Mouse (Mus musculus) adrenal gland, postnatal 25 days (tissue): ENCODE data around the gene Lrp6. TPM values are rescaled to one million over a fixed set of nuclear protein-coding genes. Genes with fewer than 3 reads are reported as not detected.

Experiments
- DNase-seq: peaks from one replicate; pipeline ENCODE4 v3.0.0; 2021; ENCODE audit warnings: mixed read lengths
- long read RNA-seq: library from polyadenylated mRNA; stranded (forward); transcript quantifications from one replicate; pipeline ENCODE4 v2.0.0, GENCODE M21; 2021
- total RNA-seq: library from RNA; stranded (reverse); gene quantifications from 2 replicates; pipeline ENCODE4 v1.2.3, GENCODE M21; 2021

The Lrp6 gene
- total RNA-seq, result 94.4 and 112 TPM in 2 replicates
- long read RNA-seq, full-length matches to known transcripts, result 2 of 26 reads
- long read RNA-seq, partial matches to known transcripts, result 15 of 26 reads
- long read RNA-seq, other reads (novel, unspliced or antisense), result 9 of 26 reads

DNA sequence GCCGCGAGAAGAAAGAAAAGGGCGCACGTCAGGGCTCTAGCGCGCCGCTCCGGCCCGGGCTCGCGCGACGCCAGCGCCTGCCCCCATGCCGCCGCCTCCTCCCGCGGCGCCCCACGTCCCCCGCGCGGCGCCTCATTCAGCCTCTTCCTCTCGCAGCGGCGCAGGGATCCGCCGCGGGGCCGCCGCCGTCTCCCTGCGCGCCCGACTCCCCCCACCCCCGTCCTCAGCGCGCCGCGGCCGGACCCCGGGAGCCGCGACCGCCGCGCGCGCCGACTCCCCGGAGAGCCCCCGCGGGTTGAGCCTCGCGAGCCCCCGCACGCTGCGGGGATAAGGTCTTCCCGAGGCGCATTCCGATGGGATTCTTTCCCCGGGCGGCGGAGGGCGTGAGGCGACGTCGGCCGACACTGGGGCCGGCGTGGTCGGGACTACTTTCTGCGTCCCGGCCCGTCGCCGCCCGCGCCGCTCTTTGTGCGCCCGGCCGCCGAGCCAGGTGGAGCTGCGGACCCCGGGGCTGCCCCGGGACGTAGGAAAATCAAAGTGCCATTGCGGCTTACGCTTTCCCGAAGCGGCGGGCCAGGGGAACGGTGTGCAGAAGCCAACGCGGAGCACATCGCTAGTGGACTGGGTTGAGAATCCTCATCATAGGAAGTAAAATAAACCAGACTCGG is at the start of gene Lrp6:
Lrp6 (minus strand) TSS at position 148 of the 668 bp plus-strand sequence.
- peak; percentile 85 for DNase-seq

DNA sequence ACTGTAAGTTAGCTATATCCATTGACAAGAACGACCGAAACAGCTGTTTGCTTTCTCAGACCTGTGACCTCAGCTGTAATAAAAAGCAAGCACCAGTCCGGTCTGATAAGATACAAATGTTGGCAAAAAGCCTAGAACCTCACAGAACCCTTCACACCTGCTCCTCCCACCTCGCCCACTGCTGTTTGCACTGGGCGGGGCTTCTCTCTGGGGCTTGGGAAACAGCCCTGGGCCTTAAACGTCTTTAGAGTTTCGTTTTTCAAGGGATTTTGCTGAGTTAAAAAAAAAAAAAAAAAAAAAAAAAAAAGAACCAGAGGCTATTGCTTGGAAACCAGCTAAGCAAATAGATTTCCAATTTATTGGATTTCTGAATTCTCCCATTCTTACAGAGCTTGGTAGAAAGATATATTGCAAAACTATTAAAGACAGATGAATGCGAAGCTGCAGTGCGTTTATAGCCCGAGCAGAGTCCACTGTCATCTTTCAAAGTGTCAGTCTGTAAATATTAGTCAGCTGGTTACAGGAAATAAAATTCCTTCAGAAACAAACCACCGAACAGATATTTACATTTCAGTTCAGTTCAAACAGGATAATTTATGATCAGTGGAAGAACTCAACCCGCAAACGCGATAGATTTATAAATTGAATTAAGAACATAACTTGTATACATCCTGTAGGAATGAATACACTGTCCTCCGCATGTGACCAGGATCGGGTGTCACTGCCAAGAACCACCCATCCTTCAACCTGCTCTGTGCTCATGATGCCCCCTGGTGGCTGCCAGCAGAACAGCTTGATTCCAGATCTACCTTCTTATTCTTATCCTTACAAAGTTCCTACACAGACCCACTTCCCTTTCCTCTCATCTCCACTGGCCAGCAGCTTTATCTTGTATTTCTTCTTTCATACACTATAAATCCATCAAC is 48.2 kb upstream of the Lrp6 start:
- peak; percentile 90 for DNase-seq

DNA sequence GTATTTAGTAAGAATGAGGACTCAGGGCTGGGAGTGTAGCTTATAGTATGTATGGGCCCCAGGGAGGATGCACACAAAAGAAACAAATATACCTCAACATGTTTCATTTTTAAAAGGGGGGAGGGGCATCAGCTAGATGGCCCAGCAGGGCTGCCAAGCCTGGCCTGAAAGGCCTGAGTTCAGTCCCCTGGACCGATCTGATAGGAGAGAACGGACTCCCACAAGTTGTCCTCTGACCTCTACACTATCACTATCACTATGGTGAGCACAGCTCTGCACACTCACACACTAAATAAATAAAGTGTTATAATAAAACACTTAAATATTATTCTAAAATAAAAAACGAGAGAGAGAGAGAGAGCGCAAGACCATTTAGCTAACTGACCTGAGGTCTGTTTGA is 47.6 kb upstream of the Lrp6 start:
- DNase-seq, result no peak

DNA sequence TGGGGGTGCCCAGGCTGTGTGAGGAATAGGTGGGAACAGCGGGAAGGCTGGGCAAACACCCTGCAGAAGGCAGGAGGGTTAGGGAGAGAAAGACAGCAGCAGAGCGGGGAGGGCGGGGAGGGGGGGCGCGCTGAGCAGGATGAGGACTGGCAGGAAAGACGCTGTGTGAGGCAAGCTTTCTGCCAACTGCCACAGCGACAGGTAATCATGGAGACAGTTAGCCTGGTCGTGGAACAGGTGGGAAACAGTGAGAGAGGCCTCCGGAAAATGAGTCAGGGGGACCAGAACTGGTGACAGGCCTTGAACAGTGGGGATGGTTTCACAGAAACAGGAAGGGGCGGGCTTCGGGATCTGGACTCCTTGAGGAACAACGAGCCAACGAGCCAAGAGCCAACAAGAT is 45.1 kb upstream of the Lrp6 start:
- DNase-seq, result no peak

DNA sequence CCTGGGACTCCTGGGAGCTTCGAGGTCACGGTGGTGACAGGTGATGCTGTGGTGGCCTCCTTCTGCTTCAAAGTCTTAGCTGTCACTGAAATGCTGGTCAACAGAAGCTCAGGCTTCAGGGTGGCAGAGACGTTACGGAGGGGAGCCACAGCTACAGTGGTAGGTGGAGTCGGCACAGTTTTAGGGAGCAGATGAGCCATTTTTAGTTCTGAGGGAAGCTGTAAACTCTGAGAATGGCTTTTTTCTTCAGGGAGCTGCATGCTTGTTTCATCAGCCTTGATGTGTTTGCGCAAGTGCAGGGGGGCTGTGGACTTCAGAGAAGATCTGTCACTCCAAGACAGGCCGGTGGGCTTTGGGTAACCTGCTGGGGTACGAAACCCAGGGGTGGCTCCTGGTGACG is 43.6 kb upstream of the Lrp6 start:
- DNase-seq, result no peak

DNA sequence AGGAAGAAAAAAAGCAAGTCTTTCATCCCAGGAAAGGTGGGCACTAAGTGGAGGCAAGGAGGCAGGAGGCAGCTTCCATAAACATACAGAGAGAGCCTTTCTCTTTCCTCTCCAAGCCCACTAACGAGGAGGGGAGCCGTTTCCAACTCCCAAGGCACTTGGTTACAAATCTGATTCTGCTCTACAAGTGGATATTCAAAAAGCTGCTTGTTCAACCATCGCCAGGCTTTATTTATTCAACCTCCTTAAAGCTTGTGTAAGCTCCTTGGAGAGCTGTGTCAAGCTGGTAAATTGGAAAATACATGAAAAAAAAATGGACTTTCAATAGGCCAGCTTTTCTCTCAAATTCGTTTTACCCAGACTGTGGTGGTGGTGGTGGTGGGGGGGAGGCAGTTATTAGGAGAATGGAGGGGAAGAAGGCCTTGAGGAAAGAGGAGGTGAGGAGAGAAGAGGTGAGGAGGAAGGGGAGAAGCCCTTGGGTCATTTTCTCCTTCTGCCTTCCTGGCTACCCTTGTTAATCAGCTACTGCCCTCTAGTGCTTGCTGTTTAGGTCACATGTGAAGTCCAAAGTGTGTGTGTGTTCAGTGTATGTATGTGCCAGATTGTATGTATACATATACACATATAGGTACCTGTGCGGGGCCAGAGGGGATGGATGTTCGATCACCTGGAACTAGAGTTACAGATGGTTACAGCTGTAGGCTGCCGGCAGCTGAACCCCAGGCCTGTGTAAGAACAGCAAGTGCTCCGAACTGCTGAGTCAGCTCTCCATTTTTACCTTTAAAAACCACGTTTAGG is 40.4 kb upstream of the Lrp6 start:
- DNase-seq, result no peak

DNA sequence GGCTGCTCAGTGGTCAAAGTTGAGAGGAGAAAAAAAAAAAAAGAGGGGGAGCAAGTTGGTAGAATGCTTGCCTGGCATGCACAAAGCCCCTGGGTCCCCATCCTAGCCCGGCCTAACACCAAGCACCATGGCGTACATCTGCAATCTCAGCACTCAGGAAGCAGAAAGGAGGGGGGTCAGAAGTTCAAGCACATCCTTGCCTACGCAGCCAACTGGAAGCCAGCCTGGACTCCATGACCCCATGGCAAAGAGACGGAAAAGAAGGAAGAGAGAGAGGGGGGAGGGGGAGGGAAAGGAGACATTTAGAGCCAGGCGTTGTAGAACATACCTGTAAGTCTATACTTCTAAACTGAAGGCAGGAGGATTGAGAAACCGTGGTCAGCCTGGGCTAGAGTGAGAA is 39.8 kb upstream of the Lrp6 start:
- no peak for DNase-seq

DNA sequence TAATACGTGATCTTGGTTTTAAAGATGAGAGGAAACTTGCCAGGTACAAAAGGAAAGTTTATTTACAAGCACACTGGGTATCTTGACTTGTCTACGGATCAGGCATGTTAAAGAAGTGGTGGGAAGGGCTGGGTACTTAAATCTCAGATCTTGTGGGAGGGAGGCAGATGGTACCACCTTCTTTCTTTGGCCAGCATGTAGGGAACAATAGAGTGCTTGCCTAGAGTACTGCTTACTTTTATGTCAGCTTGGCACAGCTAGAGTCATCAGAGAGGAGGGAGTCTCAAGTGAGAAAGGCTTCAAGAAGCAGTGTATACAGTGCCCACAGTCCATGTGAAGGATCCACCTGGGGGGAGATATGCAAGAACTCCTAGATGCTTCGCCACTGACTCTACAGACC is 38.4 kb upstream of the Lrp6 start:
- no peak for DNase-seq

DNA sequence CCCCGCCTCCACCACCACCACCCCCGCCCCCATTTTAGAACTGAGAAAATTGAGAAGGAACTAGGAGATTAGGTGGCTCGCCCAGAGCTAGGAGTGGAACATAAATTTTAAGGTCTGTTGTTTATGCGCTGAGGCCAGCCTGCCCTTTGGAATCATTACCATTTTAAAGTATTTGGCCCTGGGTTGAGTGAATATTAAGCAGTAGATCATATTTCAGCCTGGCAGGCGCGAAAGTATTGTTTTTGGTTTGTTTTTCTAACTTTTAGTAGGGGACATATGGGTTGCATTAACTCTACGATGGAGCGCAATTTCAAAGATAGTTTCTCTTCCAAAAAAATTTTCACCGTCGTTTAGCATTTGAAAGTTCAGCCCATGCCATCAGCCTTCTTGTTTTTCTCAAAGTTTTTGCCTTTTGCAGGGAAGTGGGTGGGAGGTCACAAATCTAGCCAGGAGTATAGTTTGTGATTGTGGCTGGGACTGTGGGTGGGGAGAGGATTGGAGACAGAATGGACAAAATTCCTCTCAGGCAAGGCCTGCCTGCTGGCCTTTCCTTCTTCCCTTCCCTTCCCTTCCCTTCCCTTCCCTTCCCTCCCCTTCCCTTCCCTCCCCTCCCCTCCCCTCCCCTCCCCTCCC is 35.7 kb upstream of the Lrp6 start:
- no peak for DNase-seq

DNA sequence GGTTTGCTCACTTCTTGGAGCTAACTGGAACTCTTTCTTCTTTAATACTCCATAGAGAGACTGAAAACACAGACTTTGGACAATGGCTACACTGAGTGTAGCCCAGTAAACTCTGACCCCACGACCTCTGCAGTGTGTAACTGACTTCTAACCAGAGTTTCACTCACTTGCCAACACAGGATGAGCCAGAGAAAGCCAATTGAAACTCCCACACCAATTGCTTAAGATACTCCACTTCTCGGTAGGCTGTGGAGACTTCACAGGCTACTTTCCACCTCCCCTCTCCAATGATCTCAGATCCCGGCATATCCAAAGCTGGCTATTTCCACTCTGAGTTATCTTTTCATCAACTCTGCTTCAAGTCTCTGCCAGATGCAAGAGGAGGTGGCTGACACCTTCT is 35.0 kb upstream of the Lrp6 start:
- DNase-seq, result no peak

DNA sequence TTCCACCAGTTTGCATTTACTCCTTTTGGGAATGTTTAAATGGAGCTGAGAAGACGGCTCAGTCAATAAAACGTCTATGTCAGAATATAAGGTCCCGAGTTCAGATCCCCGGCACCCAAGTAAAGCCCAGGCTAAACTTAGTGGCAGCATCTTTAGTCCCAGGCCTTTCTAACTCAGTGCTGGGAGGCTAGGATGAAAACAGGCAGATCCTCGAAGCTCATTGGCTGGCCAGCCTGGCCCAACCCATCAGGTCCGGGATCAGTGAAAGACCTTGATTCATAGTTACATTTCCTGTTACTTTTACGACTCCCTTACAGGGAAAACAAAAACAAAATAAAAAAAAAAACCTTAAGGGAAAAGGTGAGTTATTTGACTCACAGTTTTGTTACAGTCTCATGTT is 34.4 kb upstream of the Lrp6 start:
- no peak for DNase-seq

DNA sequence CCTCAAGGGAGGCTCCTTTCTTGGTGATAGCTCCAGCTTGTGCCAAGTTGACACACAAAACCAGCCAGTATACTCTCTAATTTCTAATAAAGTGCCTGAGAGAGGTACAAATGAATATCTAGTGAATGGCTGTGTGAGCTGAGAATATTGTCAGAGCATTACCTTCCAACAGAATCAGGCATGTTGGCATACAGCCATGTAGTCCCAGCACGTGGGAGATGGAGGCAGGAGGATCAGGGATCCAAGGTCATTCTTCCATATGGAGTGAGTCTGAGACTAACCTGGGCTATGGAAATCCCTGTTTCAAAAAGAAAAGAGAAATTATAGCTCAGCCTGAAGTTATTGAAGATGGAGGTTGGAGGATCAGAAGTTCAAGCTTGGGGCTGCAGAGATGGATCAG is 32.5 kb upstream of the Lrp6 start:
- no peak for DNase-seq

DNA sequence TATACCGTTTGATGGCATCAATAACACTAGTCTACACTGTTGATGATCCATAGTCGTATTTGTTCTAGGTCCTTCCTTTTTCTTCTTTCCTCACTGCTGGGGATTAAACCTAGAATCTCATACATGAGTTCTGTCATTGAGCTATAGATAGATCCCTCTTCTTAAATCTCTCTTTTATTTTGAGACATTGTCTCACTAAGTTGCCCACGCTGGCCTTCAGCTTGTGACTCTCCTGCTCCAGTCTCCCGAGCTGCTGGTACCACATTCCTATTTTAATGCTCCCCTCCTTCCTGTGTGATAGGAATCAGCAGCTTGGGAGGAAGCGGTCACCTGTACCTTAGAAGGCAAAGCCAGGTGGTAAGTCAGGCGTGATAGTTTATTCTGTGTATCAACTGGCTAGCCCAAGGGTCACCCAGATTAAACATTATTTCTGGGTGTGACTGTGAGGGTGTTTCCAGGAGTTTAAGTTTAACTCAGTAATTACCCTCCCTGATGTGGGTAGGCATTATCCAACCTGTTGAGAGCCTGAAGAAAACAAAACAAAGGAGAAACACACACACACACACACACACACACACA is 31.0 kb upstream of the Lrp6 start:
- DNase-seq, result no peak

DNA sequence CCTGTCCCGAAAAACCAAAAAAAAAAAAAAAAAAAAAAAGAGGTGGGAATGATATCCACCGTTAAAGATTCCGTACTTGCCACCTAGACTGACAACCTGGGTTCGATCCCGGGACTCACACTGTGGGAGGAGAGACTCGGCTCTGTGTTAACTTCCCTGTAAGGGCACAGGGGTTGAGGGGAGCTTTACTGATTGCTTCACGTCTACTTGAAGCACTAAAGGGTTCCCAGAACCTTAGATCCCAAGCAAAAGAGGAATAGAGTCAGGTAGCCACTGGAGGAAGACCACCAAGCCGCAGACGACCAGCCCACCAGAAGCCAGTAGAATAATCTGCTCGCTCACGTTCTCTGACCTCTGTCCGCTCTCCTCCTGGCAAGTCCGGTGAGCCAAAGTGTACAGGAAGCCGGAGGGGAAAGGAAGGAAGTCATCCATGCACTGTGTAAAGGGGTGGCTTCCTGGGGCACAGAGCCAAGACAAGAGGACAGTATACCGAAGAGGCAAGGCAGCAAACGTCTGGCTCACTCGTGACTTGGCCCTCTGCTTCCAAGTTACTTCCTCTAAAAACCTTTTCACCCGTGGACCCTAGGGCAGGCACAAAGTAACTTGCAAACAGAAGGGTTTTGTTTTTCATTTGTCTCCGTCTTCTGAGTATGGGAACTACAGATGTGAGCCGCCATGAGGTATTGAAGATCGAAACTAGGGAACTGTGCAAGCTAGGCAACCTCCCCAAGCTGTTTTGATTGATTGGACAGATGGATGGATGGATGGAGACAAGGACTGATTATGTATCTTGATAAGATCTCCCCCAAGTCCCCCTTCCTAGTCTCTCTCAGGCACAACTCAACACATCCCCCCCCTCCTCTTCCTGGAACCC is 28.0 kb upstream of the Lrp6 start:
- DNase-seq, result peak; percentile 35

DNA sequence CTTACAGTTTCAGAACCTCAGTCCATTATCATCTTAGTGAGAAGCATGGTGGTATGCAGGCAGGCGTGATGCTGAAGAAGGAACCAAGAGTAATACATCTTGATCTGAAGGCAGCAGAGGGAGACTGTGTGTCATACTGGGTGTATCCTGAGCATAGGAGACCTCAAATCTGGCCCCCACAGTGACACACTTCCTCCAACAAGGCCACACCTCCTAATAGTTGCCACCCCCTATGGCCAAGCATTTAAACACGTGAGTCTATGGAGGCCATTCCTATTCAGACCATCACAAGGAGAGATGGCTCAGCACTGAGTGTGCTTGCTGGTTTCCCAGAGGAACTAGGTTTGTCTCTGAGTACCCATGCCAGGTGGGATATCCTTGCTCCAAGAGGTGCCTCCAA is 24.8 kb upstream of the Lrp6 start:
- no peak for DNase-seq

DNA sequence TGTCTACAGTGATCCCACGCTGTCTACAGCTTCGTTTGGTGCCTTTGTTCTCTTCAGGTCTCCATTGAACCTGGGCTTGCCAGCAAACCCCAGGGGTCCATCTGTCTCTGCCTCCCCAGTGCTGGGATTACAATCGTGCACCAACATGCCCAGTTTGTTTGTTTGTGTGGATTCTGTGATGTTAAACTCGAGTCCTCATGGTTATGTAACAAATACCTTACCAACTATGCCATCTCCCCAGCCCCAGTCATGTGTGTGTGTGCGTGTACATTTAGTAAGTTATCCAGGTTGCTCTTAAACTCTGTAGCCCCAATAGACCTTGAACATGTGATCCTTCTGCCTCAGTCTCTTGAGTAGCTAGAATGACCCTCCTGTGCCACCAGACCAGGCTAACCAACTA is 19.5 kb upstream of the Lrp6 start:
- no peak for DNase-seq

DNA sequence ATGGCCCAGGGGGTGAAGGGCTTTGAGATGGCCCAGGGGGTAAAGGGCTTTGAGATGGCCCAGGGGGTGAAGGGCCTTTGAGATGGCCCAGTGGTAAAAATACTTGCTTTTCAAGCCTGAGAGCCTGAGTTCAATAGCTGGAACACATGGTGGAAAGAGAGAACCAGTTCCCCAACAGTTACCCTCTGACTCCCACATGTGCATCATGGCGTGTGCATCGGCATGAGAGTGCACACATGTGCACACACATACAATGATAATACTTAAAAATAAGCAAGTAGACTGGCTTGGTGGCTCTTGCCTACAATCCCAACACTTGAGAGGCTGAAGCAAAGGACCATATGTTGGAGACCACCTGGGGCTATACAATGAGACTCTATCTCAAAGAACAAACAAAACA is 17.9 kb upstream of the Lrp6 start:
- DNase-seq, result no peak

DNA sequence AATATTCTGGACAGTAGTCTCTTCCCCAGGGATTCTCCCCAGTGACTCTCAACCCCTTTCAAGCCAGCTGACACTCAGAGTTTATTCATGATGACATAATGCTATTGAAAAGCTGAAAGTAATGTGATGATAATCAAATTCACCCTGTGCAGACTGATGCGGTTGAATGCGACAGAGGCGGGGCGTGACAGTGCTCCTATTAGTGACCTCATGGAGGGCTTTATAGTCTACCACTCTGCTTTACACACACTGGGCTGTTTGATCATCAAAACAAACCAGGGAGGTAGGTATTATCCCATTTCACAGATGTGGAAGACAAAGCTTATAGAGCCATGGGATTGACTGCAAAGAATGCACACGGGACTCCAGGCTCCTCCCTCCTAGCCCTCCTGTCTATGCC is 15.3 kb upstream of the Lrp6 start:
- DNase-seq, result no peak

DNA sequence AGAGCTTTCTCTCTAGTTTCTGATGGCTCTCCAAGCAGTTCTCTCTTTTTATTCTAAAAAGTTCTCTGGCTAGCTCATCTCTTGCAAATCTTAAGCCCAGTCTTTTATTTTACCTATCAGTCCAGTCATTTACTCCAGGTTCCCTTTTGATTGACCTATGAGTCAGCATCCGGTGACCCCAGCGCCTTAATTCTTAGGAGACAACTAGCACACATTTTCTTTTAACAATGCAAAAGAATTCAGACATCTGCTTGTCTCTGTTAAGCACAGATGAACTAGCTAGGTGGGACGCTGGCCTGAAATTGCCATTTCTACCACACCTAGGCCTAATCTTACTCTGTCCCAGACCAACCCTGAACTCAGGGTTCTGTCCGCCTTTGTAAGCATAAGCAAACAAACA is 12.7 kb upstream of the Lrp6 start:
- DNase-seq, result no peak

DNA sequence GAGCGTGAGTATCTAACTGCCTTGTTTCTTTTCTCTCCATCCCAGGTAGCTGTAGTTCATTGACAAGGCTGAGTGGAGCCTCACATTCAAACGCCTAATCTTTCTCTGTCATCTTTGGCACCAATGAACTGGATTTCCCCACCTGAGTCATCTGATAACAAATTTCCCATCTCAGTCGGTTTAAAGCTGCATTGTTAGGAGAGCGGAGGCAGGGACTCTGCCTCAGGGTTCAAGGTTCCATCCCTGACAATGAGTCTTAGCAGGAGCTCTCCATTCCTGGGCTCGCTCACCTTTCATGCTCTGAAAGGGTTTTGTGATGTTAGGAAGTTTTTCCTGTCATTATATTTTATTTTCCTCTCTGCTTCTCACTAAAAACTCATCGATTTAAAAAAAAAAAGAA is 11.3 kb upstream of the Lrp6 start:
- no peak for DNase-seq

DNA sequence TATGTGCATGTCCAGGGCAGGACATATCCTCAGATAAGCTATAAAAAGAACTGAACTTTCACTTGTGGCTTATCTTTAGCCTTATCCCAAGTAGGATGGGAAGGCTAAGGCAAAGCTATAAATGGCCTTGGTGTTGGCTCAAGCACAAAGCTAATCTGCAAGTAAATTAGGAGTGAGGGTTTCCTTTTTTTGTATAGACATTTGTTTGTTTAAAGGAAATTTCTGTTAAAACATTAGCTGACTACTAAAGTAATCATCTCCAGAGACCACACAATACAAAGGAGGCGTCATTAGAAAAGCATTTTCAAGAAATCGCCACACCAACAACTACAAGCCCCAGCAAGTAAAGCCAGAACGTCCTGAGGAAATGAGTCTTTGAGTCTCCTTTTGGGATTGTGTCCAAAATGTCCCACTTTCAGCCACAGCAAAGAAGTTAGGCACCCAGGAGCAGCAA is 8.6 kb upstream of the Lrp6 start:
- DNase-seq, result no peak
